Mouse (Mus musculus) bone marrow macrophage, adult 2 months (primary cell): Measurements from ENCODE around the gene Oosp2.

Experiments
- CTCF ChIP-seq: IDR thresholded peaks from 2 replicates; pipeline ENCODE4 v1.5.1; 2012; ENCODE audit warnings: low read depth, mild to moderate bottlenecking, low read length, moderate library complexity
- POLR2A ChIP-seq: IDR thresholded peaks from 2 replicates; pipeline ENCODE4 v1.6.1; 2012; ENCODE audit warnings: mild to moderate bottlenecking, low read depth, low read length, borderline replicate concordance

- TF ChIP-seq CTCF (no peak), POLR2A (no peak)
Measured at GRCm38 (mm10) chr19:11639038-11639437, 21.3 kb downstream of the Oosp2 start.
